Mouse (Mus musculus): ENCODE measurements around the gene Amz1.

- TF ChIP-seq ZNF384 (IDR thresholded peaks at IDR 0.05; ENCODE audit: low read depth, low read length) (no peak), HCFC1 (IDR thresholded peaks at IDR 0.05; ENCODE audit: borderline replicate concordance, insufficient read depth, low read length) (no peak), ZC3H11A (IDR thresholded peaks at IDR 0.05; ENCODE audit: borderline replicate concordance, low read depth, low read length) (no peak)
Observed at GRCm38 (mm10) chr5:140739813-140740212, 15.9 kb downstream of the Amz1 start.

All from ES-E14 (cell line).